Mouse (Mus musculus): Measurements from ENCODE around the gene Nodal.

Gene Nodal

DNA sequence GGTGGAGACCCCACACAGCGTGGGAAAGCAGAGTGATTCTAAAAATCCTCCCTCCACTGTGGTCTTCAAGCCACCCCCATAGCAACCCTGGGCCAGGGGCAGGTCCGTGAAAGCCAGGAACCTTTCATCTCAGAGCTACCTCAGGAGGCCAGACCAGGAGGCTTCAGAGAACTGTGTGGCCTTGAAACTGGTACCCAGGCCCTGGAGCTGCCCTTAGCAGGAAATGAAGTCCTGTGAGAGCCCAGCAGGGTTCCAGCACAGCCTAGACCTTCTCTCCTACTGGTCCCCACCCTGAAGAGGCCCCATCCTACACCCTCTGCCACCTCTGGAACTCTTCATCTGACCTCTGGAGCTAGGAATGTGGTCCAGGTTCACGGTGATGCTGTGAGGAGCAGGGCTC lies 19.6 kb upstream of the Nodal start:
- DNase-seq (ENCODE audit: low spot score in 2 of 2): no peak

DNA sequence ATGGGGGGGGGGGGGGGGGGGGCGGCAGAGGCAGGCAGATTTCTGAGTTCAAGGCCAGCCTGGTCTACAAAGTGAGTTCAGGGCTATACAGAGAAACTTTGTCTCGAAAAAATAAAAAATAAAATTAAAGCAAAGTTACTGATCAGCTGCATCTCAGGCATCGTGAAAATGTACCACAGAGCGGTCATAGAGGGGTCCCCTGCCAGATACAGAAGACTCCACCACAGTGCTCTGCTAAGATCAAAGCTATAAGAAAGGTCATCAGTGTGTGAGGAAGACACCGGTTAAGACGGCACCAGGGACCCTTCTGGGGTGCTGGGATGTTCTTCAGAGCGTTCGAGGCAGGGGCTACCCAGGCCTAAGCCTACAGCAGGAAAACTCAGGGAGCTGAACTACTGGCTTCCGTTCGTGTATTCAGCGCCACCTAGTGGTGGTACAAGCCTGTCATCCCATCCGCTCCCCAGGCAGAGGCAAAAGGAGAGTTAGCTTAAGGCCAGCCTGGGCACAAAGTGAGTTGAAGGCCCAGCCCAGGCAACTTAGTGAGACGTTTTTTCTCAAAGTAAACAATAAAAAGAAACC lies 18.5 kb upstream of the Nodal start:
- DNase-seq (ENCODE audit: low spot score in 2 of 2): peak; percentile 35 to 42

DNA sequence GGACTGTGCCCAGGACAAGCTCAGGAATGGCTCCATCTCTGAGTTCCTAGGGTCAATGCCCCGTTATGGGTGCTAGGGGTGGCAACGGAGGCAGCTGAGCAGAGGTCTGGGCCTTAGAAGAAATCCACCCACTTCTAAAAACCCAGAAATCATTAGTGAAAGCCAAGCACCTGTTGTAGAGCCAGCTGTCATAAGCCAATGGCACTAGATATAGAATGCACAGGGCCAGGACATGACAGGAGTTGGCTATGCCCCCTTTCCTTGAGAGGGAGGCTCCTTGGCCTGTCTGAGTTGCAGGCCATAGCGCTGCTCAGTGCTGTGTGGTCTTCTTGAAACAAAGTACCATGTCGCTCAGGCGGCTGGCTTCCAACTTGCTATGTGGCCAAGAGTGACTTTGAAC lies 17.4 kb upstream of the Nodal start:
- no peak for DNase-seq (ENCODE audit: low spot score in 2 of 2)

DNA sequence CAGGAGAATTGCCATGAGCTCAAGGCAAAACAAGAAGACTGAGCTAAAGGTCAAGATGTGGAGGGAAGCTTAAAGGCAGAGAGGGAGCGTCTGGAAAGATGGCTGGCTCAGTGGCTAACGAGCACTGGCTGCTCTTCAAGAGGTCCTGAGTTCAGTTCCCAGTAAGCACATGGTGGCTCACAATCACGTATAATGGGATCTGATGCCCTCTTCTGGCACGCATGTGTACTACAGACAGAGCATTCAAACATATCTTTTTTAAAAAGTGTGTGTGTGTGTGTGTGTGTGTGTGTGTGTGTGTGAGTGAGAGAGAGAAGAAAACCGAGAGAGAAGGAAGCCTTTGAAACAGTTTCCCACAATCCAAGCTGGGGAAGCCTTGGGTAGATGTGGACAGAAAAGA lies 15.3 kb upstream of the Nodal start:
- no peak for DNase-seq (ENCODE audit: low spot score in 2 of 2)

DNA sequence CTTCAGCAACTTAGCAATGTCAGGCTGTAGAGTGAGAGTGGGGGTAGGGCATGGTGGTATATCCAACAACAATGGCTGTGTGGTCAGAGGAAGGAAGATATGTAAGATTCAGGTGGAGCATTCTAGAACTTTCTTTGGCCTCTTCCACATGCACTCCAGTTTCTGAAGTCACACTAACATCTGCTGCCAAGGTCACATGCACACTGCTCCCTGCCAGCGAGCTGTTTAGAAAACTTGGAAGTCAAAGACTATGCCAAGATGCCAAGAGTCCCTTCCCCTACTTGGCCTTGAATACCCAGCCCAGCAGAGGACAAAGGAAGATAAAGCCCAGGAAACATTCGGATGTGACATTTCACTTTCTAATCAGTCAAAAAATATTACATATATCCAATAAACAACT lies 14.9 kb upstream of the Nodal start:
- no peak for DNase-seq (ENCODE audit: low spot score in 2 of 2)

DNA sequence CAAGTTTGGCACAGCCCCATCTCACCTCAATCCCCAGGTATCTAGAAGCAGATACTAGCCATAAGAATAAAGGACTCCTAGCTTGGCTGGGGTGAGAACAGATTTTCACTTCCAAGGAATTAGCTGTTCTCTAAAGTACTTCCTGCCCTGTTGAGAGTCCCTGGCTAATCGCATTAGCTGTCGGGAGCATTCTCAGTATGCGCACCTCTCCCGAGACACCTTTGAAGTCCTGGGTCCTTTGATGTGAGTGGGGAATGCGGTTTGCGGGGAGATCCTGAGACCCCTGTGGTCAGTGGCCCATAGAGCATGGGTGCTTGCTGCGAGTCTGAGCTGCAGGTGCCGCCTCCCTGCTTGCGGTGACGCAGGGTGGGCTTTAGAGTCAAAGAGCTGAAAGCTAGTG lies 11.8 kb upstream of the Nodal start:
- DNase-seq (ENCODE audit: low spot score in 2 of 2): no peak

DNA sequence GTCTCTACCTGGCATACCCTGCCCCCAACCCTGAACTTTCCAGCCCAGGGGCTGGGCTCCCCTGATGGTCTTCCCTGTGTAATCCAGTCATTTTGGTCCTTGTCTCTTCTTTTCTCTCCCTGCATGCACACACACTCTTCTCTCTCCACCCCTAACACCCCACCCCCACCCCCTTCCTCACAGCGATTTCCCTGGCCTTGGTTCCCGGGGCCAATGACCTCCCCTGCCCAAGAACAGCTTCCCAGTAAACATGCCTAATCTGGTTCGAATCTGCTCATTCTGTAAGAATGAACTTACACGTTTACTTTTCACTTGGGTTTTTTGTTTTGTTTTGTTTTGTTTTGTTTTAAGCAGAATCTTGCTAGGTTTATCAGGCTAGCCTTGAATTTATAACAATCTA lies 8.0 kb upstream of the Nodal start:
- no peak for DNase-seq (ENCODE audit: low spot score in 2 of 2)

DNA sequence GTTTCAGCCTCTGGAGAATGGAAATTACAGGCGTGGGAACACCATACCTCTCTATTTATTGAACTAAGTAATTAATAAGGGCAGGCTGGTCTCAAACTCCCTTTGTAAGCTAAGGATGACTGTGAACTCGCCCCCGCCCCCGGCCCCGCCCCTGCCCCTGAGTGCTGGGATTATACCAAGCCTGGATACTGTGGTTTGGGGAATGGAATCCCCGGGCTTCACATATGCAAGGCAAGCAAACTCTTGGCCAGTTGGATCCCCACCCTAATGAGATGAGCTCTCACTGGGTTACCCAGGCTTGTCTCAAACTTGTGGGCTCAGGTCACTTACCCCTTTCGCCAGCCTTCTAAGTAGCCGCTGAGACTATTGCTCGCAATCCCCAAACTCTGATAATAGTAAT lies 7.6 kb upstream of the Nodal start:
- no peak for DNase-seq (ENCODE audit: low spot score in 2 of 2)

DNA sequence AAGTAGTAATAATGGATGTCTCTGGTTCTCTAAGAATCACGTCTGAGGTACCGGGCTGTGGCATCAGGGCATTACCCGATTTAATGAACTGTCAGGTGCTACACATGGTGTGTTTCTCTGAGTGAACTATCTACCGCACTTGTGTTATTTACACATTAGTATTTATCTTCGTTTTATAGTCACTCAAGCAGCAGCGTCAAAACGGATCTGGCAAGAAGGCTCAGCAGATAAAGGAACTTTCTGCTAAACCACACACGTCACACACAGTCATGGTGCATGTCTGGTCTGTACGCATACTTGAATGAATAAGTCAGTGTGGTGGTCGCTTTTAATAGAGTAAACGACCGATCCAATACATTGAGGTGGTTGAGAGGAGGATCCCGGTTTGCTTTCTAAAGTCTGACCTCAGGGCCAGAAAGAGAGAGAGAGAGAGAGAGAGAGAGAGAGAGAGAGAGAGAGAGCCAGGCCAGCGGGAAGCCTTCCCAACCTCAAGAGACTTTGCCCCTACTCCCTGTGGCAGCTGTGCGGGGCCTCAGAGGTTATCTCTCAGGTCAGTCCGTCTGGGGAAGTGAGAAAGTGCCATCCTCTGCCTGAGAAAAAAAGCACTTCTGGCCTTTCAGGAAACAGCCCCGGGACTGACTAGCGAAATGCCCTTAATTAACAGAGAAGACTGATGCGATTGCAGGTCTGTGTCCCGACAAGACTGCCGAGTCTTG lies 4.7 kb upstream of the Nodal start:
- peak in 1 of 2 experiments; percentile 35 for DNase-seq (ENCODE audit: low spot score in 2 of 2)

DNA sequence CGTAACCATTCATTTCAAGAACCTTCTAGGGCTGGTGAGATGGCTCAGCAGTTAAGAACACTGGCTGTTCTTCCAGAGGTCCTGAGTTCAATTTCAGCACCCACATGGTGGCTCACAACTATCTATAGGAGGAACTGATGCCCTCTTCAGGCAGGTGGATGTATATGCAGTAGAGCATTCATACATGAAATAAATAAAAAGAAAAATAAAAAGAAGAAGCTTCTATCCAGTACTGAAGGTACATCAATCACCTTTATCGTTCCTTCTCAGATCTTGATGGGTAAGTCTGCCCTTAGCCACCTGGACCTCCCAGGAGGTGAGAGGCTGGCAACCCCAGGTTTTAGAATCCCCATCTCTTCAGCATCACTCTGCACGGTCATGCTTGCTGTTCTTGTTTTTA lies 2.5 kb upstream of the Nodal start:
- DNase-seq (ENCODE audit: low spot score in 2 of 2): no peak

DNA sequence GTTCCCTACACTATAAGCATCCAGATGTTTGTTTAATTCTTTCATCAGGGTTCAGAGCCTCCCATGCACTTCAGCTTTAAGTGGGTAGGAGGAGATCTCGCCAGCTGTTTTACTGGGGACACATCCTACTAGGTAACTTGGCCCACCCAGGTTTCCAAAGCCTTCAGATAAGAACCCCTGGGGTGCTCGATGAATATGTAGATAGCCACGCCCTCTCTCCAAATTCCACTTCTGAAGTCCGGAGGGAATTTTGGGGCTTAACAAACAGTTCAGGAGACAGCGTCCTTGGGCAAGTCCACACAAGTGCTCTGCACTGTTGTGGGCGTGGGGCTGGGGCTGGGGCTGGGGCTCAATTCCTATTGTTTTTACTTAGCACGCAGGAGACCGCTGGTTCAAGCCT lies 1.9 kb upstream of the Nodal start:
- no peak for DNase-seq (ENCODE audit: low spot score in 2 of 2)

DNA sequence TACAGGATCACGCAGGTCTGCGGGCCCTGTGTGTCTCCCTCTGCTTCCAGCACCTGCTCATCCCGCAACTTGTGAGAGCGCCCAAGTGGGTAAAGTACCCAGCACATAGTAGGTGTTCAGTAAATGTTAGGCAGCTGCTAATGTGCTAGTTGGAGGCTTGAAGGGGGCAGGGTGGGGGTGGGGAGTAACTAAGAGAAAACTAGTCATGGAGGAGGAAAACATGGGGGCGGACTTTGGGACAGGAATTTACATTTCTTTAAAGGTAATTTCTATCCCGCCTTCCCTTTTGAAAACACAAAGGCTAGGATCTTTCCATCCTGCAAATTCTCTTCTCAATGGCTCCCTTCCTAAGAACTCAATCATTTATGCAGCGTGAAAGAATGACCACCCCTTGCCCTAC lies 1.2 kb upstream of the Nodal start:
- no peak for DNase-seq (ENCODE audit: low spot score in 2 of 2)

DNA sequence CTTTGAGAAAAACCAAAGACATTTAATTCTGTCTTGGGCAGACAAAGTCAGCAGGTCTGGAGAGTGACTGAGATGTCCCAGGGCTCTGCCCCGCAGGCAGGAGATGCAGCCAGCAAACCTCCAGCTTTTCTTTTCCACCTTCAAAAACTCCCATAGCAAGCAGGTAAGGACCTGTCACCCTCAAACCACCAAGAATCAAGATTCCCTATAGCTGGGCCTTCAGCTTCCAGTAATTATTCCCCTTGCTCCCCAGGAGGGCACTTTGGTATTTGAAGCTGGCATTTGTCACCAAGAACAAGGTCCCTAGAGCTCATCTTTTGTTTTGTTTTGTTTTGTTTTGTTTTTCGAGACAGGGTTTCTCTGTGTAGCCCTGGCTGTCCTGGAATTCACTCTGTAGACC lies 726 bp upstream of the Nodal start:
- no peak for DNase-seq (ENCODE audit: low spot score in 2 of 2)

DNA sequence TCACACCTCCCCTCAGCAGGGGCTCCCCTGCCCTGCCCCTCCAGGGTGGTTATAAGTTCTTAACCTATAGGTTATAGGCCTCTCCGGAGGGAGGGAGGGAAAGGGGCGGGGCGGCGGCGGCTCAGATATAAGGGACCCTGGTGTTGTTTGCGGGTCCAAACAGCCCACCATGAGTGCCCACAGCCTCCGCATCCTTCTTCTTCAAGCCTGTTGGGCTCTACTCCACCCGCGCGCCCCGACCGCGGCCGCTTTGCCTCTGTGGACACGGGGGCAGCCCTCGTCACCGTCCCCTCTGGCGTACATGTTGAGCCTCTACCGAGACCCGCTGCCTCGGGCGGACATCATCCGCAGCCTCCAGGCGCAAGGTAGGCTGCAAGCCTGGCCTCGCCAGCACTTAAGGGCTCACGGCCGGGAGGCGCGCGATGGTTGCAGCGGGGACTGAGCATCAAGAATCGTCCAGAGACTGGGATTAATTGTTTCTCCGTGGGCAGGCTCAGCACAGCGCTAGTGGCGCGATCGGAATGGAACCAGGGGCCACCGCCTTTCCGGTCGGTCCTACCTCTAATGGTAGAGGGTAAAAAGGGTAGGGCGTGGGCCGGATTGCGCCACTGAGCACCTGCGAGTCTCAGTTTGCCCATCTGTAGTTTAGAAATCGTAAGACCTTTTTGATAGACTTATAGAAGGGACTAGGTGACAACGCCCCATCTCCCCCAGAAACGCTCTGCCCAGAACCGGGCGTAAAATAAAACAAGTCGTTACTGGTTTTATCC lies 544 bp downstream of the Nodal start:
- no peak for DNase-seq (ENCODE audit: low spot score in 2 of 2)

DNA sequence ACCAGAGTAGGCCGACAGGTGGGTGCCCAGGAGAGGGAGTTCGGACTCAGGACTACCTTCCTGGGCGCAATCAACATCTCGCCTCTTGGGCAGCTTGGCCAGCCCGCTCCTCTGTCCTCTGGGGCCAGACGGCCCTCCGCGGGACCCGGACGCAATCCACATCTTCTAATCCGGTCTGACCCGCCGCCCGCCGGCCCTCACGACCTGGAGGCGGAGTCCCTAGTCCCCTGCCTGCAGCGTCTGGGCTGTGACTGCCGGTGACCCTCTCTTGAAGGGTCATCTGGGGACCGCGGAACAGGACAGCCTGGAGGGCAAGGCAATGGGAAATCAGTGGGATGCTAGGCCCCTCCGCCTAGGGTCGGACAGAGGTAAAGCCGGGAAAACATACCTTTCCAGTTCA lies 1.4 kb downstream of the Nodal start:
- DNase-seq (ENCODE audit: low spot score in 2 of 2): no peak

DNA sequence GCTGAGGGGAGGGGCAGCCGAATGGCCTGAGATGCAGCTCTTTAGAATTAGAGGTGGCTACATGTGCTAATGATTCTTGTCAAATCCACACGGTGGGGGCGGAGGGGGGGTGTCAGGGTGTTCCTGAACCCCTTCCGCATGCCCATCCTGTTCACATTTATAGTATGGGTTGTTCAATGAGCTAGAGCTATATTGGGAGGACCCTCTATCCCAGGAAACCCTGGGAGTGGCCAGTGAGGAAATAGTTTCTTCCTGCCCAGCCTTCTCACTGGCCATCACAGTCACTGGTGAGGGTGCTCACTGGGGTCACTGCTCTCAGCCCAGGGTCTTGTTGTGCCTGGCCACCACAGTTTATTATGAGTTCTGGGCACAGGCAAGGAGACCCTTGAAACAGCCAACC lies 2.2 kb downstream of the Nodal start:
- no peak for DNase-seq (ENCODE audit: low spot score in 2 of 2)

DNA sequence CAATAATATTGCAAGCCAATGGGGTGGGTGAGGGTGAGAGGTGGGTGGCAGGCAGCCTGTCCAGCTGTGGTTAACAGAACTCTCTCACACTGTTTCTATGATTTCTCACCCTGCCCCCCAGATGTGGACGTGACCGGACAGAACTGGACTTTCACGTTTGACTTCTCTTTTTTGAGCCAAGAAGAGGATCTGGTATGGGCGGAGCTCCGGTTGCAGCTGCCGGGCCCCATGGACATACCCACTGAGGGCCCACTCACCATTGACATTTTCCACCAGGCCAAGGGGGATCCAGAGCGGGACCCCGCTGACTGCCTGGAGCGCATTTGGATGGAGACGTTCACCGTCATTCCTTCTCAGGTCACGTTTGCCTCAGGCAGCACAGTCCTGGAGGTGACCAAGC lies 5.1 kb downstream of the Nodal start:
- no peak for DNase-seq (ENCODE audit: low spot score in 2 of 2)

DNA sequence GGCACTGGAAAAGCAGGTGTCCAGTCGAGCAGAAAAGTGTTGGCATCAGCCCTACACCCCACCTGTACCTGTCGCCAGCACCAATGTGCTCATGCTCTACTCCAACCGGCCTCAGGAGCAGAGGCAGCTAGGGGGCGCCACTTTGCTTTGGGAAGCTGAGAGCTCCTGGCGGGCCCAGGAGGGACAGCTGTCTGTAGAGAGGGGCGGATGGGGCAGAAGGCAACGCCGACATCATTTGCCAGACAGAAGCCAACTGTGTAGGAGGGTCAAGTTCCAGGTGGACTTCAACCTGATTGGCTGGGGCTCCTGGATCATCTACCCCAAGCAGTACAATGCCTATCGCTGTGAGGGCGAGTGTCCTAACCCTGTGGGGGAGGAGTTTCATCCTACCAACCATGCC lies 5.5 kb downstream of the Nodal start:
- DNase-seq (ENCODE audit: low spot score in 2 of 2): no peak

DNA sequence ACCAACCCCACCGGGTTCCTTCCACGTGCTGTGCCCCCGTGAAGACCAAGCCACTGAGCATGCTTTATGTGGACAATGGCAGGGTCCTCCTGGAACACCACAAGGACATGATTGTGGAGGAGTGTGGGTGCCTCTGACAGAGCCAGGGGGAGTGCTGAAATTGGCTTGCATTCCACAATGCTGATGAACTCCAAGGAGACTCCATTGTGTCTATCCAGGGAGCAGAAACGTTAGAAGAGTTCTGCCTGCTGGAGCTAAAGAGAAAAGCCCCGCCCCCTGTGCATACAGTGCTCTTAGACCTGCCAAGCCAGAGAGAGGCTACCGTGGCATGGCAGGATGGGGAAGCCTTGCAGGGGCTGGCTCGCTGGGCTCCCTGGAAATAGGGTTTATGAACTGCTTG lies 6.7 kb downstream of the Nodal start:
- no peak for DNase-seq (ENCODE audit: low spot score in 2 of 2)

DNA sequence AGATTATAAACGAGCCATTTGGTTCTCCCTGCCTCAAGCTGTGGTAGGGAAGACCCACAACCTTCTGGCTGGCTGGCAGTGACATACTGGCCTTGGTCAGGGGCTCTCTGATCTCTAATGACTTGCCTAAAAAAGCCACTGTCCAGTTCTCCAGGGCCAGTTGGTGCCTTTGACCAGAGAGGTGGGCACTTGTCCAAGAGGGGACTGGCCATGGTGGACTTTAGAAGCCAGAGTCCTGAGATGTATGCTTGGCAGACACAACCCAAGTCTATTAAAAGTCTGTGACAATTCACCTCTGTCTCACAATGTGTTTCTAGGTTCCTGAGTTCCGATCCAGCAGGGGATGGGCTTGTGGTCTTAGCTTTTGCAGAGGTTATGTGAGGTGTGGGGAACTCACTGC lies 7.3 kb downstream of the Nodal start:
- no peak for DNase-seq (ENCODE audit: low spot score in 2 of 2)

DNA sequence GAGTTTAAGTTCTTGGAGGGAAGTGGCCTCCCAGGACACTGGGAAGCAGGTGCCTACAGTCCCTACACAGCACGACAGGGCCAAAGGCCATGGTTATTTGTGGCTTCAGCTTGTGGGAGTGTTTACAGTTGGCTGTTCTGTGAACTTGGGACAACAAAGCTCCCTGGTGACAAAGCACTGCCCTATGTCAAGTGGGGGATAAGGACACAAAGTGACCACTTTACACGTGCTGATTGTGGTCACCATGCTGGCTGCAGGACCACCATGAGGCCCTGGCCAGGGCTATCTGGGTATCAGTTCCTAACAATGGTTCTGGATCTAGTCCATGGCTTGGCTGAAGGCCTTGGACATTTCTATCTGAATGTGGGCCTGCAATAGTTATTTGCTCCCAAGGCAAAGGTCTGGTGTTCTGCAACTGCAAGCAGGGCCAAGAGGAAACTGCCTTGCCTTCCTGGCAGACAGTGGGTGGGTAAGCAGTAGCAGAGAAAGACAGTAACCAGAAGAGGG lies 8.5 kb downstream of the Nodal start:
- DNase-seq (ENCODE audit: low spot score in 2 of 2): no peak

DNA sequence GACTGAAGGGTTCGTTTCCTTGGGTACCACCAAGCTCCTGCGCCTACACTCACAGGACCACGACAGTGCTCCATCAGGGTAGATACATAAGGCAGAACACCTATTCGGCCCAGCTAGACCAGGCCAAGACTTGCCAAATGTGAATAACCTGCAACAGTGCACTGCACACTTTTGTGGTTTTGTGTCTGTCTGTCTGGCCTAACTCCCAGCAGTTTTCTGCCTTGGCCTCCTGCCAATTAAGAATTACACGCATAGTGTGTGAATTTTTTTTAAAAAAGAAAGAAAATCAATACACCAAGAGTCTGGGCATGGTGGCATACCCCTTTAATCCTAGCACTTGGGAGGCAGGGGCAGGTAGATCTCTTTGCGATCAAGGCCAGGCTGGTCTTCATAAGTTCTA lies 10.2 kb downstream of the Nodal start:
- no peak for DNase-seq (ENCODE audit: low spot score in 2 of 2)

DNA sequence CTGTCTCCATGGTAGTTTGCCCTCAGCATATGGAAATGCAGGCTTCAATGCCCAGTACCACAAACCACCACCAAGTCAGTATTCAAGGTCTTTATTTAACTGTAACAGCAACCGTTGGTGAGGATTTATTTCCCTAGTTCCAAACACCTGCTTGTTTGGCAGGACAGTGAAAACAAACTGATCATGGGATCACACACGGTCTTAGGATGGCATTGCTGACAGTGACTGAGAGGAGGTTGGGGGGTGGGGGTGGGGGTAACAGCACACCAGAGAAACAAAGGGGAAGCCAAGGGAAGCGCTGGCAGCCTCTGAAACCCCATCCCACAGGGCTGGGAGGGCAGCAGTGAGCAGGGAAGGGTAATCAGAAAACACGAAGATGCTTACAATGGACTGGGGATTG lies 10.6 kb downstream of the Nodal start:
- no peak for DNase-seq (ENCODE audit: low spot score in 2 of 2)

Data from spleen, postnatal 36 days (tissue).